Mouse (Mus musculus) ES-Bruce4 (cell line): Measurements from ENCODE around the gene Uox.

ENCODE experiments used
- CTCF ChIP-seq: IDR thresholded peaks from one replicate; pipeline ENCODE4 v1.8.1; 2011; ENCODE audit warnings: low read depth, low read length
- EP300 ChIP-seq: IDR thresholded peaks from 2 replicates; pipeline ENCODE4 v1.6.1; 2011; ENCODE audit warnings: low read depth, low read length; ENCODE audit not compliant: insufficient read depth
- POLR2A ChIP-seq: IDR thresholded peaks from one replicate; pipeline ENCODE4 v1.8.1; 2011; ENCODE audit warnings: low read length; ENCODE audit not compliant: insufficient read depth

DNA sequence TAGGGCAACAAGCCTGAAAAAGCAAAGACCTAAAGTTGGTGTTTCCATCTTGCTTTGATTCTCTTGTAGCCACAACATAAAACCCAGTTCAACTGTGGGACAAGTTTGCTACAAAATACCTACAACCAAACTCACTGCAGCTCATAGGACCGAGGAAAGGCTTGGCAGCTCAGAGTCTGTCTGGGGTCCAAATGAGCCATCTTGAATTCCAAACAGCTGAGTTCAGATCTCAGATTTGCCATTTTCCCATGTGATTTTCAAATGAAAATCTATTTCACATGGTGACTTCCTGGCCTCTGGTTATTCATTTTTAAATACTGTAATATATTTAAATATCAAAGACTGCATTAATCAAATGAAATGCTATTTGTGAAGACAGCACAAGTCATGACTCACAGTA lies 104.9 kb downstream of the Uox start:
- TF ChIP-seq POLR2A (no peak), CTCF (no peak), EP300 (no peak)
